Mouse (Mus musculus) brain, adult 2 months (tissue): Measurements from ENCODE around the gene Cfap44.
"Not testable (repeated sequence)": the region's sequence is repeated elsewhere in the genome, so short reads cannot be mapped to it uniquely, and the experiment has no call there.

ENCODE experiments used
- DNase-seq: peaks from one replicate; pipeline ENCODE4 v3.0.0; 2011; ENCODE audit warnings: low read depth, low spot score

The Cfap44 gene

GRCm38 (mm10) chr16:44428456-44428855, 33.9 kb downstream of the Cfap44 start:
- DNase-seq = no peak

GRCm38 (mm10) chr16:44430021-44430420, 35.4 kb downstream of the Cfap44 start:
- DNase-seq = no peak

GRCm38 (mm10) chr16:44434931-44435330, 40.3 kb downstream of the Cfap44 start:
- no peak for DNase-seq

GRCm38 (mm10) chr16:44435481-44435880, 40.9 kb downstream of the Cfap44 start:
- peak; percentile 27 for DNase-seq

GRCm38 (mm10) chr16:44441913-44442312, 47.3 kb downstream of the Cfap44 start:
- DNase-seq = not testable (repeated sequence)

GRCm38 (mm10) chr16:44457858-44458257, 63.3 kb downstream of the Cfap44 start:
- DNase-seq = no peak

GRCm38 (mm10) chr16:44458826-44459225, 64.2 kb downstream of the Cfap44 start:
- DNase-seq = no peak

- DNase-seq = no peak
These were observed 66.3 kb downstream of the Cfap44 start for GRCm38 (mm10) chr16:44460922-44461321.

GRCm38 (mm10) chr16:44475281-44475680, 80.7 kb downstream of the Cfap44 start:
- DNase-seq = no peak

- DNase-seq = no peak
These were observed 81.2 kb downstream of the Cfap44 start for GRCm38 (mm10) chr16:44475682-44476375.

- DNase-seq = no peak
These were observed 84.2 kb downstream of the Cfap44 start for GRCm38 (mm10) chr16:44478767-44479166.

- peak; percentile 94 for DNase-seq
These were observed 85.3 kb downstream of the Cfap44 start for GRCm38 (mm10) chr16:44479852-44480251.

GRCm38 (mm10) chr16:44480616-44481015, 86.0 kb downstream of the Cfap44 start:
- DNase-seq = peak; percentile 52

- no peak for DNase-seq
These were observed 87.3 kb downstream of the Cfap44 start for GRCm38 (mm10) chr16:44481599-44482593.

GRCm38 (mm10) chr16:44484079-44484478, 89.5 kb downstream of the Cfap44 start:
- peak; percentile 91 for DNase-seq

GRCm38 (mm10) chr16:44484831-44485230, 90.2 kb downstream of the Cfap44 start:
- no peak for DNase-seq

- DNase-seq = no peak
These were observed 91.1 kb downstream of the Cfap44 start for GRCm38 (mm10) chr16:44485691-44486090.

GRCm38 (mm10) chr16:44486612-44487011, 92.0 kb downstream of the Cfap44 start:
- peak; percentile 71 for DNase-seq

- no peak for DNase-seq
These were observed 92.6 kb downstream of the Cfap44 start for GRCm38 (mm10) chr16:44487194-44487593.

- DNase-seq = no peak
These were observed 96.5 kb downstream of the Cfap44 start for GRCm38 (mm10) chr16:44491051-44491450.

GRCm38 (mm10) chr16:44492151-44492550, 97.6 kb downstream of the Cfap44 start:
- DNase-seq = no peak

GRCm38 (mm10) chr16:44492706-44493105, 98.1 kb downstream of the Cfap44 start:
- no peak for DNase-seq
